Mouse (Mus musculus): ENCODE results near the gene Fiz1.
"Not testable (repeated sequence)": the region's sequence is repeated elsewhere in the genome, so short reads cannot be mapped to it uniquely, and the experiment has no call there.

Fiz1 gene

DNA sequence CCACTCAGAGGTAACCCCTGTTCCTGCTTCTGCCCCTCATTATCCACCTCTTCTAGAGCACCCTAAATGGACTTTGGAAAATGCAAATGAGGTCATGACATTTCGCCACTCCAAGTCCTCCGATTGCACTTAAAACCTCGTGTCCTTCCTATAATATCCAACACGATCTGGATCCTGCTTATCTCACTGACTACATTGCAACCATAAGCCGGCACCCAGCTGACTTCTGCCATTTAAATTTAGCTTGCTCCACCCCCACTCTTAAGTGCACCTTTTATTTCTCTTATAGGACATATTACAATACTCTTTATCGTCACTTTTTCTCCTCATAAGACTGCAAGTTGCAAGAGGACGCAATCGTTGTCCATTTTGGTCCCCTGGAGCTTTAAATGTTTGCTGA, 23.0 kb upstream of the Fiz1 start:
- no peak for ATAC-seq (ENCODE audit: low TSS enrichment)

DNA sequence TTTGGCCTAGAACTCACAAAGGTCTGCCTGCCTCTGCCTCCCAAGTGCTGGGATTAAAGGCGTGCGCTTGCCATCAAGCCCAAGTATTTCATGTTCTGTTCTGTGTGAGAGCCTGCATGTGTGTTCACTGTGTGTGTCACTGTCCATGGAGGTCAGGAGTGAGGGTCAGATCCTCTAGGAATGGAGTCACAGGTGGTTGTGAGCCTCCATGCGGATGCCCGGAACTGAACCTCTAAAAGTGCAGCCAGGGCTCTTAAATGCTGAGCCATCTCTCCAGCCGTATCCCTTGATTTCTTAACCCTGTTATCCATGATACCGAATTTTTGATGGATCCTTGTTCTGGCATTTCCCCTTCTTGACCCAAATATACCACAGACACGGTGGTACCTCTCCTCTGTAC, 22.5 kb upstream of the Fiz1 start:
- no peak for ATAC-seq (ENCODE audit: low TSS enrichment)

DNA sequence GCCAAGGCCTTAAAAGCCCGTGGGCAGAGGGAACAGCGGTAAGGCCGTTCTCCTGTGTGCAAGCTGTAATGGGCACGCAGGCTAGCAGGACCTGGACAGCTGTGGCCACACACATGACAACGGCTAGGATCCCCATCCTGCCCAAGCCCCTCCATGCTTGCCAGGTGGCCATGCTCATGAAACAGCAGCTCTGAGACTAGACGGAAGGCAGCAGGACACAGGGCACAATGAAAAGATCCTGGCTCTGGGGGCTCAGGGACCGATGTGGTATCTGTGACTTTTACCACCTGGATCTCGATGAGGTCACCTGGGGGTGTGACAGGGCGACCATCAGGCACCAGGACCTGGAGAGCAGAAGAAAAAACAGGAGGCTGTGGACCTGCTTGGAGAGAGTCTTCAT, 21.6 kb upstream of the Fiz1 start:
- ATAC-seq (ENCODE audit: low TSS enrichment), result no peak

DNA sequence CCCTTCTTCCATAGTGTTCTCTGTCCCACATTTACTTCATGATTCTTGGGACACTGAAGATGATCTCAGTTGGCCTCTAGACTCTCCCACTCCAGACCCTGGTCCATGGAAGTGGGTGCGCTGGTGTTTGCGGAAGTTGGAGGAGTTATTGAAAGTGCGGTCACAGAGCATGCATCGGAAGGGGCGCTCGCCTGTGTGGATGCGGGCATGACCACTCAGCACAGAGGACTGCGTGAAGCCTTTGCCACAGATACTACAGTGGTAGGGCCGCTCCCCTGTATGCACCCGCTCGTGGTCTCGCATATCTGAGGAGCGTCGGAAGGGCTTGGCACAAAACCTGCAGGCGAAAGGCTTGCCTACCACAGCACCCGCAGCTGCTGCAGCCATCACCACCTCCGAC, 21.1 kb upstream of the Fiz1 start:
- no peak for ATAC-seq (ENCODE audit: low TSS enrichment)

DNA sequence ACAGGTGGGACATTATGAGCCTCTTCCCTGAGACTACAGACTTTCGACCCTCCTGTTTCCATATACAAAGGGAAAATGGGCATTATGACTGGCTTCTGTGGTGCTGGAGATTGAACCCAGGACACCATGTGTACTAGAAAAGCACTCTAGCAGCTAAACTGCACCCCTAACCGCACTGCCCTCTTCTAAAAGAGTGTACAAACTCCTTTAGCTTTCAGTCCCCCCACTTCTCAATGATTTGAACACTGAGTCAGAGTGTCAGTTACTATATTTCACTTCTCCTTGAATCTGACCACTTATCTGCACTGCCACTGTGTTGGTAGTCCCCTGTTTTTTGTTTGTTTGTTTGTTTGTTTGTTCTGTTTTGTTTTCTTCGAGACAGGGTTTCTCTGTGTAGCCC, 19.3 kb upstream of the Fiz1 start, which contains the start of gene 4632433K11Rik:
Gene 4632433K11Rik, plus strand, starts transcription at position 301 of the 400 bp plus-strand sequence.
- ATAC-seq (ENCODE audit: low TSS enrichment), result no peak

DNA sequence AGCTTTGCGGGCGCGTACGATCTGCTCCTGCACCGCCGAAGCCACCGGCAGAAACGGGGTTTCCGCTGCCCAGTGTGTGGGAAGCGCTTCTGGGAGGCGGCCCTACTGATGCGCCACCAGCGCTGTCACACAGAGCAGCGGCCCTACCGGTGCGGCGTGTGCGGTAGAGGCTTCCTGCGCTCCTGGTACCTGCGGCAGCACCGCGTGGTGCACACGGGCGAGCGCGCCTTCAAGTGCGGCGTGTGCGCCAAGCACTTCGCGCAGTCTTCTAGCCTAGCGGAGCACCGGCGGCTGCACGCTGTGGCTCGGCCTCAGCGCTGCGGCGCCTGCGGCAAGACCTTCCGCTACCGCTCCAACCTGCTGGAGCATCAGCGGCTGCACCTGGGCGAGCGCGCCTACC, 17.0 kb upstream of the Fiz1 start:
- ATAC-seq (ENCODE audit: low TSS enrichment), result no peak

DNA sequence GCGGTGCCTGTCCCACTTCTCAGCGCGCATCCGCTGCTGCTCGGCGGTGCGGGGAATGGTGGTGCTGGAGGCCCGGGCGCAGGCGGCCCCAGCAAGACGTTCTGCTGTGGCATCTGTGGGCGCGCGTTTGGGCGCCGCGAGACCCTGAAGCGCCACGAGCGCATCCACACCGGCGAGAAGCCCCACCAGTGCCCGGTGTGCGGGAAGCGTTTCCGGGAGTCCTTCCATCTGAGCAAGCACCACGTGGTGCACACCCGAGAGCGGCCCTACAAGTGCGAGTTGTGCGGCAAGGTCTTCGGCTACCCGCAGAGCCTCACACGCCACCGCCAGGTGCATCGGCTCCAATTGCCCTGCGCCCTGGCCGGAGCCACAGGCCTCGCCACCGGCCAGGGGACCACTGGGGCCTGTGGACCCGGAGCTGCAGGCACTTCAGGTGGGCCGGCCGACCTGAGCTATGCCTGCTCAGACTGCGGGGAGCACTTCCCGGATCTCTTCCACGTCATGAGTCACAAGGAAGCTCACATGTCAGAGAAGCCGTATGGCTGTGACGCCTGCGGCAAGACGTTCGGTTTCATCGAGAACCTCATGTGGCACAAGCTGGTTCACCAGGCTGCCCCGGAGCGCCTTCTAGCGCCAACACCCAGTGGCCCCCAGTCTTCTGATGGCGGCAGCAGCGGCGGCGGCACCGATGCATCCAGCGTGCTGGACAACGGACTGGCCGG, 16.2 kb upstream of the Fiz1 start:
- ATAC-seq (ENCODE audit: low TSS enrichment), result no peak

DNA sequence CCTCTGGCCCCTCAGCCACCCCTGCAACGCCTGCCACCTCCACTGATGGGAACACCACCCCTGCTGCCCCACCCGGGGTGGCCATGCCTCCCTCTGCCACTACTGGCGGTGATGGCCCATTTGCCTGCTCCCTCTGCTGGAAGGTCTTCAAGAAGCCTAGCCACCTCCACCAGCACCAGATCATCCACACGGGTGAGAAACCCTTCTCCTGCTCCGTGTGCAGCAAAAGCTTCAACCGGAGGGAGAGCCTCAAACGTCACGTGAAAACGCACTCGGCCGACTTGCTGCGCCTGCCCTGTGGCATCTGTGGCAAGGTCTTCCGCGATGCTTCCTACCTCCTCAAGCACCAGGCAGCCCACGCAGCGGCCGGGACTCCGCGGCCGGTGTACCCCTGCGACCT, 15.4 kb upstream of the Fiz1 start:
- ATAC-seq (ENCODE audit: low TSS enrichment), result no peak

DNA sequence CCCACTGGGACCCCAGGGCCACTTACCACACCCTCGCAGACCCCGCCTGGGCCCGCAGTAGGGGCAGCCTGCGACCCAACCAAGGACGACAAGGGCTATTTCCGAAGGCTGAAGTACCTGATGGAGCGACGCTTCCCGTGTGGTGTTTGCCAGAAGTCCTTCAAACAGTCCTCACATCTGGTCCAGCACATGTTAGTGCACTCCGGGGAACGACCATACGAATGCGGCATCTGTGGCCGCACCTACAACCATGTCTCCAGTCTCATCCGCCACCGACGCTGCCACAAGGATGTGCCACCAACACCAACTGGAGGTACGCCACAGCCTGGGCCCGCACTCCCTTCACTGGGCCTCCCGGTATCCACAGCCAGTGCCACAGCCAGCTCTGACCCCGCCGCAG, 15.0 kb upstream of the Fiz1 start:
- ATAC-seq (ENCODE audit: low TSS enrichment), result no peak

DNA sequence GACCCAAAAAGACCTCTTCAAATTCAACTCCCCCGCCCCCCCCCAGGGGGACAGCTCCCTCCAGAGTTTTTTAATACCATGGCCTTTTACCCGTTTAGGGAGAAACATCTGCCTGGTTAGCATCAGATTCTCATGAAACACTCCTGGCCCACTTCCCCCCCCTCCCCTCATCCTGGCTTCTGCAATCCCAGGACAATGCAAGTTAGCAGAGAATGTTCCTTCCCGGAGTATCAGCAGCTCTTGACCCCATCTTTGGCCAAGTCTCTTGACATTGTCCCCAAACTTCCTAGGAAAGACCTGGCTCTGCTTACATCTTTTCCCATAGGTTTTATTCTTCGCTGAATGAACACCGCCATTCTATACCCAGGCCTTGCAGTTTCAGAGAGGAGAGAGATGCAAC, 6.7 kb upstream of the Fiz1 start:
- ATAC-seq (ENCODE audit: low TSS enrichment), result no peak

DNA sequence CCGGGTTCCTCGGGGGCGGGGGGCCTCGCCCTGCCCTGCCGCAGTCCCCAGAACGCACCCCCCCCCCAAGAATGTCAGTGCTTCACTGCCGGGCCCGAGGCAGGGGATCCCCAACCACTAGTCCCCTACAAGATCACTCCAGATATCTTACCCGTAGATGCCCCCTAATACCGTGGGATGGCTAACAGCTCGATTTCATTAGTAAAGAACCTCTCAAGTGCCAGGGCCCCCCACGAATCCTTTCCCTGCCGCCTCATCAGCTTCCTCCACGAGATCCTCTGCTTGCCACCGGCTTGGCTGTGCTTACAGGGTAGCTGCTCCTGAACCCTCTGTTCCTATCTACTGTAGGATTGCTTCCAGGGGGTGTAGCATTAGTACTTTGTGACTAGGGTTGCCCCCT, 6.2 kb upstream of the Fiz1 start:
- ATAC-seq (ENCODE audit: low TSS enrichment), result peak; percentile 2; the same call in 1 of the 2 replicates

DNA sequence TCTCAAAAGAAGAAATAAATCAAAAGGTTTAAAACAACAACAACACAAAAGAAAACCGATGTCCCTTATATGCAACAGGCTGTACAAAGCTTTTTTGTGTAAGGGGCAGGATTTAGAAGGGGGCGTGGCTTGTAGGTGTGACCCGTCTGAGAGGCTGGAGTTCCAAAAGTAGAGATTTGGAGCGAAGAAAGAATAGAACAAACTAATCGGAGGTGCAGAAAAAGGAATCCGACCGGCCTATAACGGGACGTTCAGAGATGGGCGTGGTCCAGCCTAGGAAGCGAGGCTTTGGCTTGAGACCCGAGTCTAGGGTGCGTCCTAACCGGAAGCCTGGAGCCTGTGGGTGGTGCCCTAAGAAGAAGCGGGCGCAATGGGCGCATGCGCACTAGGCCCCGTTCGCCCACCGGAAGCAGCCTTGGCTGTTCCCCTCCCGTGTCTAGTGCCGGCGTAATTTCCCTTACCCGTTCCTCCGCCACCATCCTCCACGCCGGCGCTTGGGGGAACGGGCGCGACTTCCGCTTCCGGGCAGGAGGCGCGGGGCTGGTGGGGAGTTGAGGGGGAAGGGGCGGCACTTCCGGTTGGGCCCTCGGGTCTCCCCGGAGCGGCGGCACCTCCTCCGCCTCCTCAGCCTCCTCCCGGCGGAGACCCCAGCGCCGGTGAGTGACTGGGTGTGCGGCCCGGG, 5.6 kb upstream of the Fiz1 start, which contains the start of the genes Zfp865 and Ccdc106:
Gene Zfp865, plus strand, starts transcription at position 377 of the 682 bp plus-strand sequence.
Gene Ccdc106, plus strand, starts transcription at position 554 of the 682 bp plus-strand sequence.
- ATAC-seq (ENCODE audit: low TSS enrichment), result peak; percentile 92

DNA sequence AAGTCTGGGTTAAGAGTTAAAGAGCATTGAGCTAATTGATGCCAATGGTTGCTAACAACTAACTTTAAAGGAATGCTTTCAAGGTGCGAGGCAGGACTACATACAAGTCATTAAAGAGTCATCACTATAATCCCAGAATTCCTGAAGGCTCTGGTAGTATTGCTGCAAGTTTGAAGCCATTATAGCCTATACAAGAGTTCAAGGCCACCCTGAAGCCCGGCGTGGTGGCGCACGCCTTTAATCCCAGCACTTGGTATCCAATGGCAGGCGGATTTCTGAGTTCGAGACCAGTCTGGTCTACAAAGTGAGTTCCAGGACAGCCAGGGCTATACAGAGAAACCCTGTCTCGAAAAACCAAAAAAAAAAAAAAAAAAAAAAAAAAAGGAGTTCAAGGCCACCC, 5.1 kb upstream of the Fiz1 start:
- ATAC-seq (ENCODE audit: low TSS enrichment), result not testable (repeated sequence)

DNA sequence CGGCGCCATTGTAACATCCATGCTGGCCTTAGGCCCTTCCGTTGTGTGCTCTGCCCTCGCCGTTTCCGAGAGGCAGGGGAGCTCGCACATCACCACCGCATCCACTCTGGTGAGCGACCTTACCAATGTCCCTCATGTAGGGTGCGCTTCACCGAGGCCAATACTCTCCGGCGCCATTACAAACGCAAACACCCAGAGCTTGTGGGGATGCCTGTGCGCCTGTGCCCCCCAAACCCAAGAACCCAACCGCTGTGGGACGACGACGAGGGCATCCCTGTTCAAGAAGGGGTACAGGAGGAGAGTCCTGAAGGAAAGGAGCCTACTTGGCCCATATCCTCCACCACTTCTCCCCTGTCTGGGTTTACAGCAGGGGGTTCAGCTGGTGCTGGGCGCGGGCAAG, 3.4 kb upstream of the Fiz1 start:
- no peak for ATAC-seq (ENCODE audit: low TSS enrichment)

DNA sequence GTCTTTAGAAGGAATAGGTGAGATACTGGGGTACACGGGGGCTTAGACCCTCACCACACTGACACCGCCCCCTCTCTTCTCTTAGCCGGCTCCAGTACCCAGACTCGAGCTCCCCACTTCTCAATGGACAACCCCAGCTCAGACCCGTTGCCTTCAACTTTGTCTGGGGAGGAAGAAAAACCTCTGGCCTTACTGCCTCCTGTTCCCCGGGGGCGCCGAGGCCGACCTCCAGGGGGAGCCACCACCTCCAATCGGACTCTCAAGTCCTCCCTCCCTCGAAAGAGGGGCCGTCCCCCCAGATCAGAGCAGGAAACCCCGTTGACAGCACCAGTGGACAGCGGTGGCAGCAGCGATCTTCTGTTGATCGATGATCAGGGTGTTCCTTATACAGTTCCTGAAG, 2.9 kb upstream of the Fiz1 start:
- no peak for ATAC-seq (ENCODE audit: low TSS enrichment)

DNA sequence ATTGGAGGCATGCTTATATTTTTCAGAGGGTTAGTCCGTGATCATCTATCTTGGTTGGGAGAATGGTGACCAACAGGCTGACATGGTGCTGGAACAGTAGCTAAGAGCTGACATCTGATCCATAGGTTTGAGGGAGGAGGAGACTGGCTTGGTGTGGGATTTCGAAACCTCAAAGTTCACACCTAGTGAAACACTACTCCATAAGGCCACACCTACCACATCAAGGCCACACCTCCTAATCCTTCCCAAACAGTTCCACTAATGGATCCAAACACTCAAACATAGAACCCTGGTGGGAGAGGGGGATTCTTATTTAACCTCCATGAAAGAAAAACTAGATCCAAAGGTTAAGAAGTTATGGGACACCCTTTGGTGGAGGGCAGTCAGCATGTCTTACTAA, 2.4 kb upstream of the Fiz1 start:
- ATAC-seq (ENCODE audit: low TSS enrichment), result no peak

DNA sequence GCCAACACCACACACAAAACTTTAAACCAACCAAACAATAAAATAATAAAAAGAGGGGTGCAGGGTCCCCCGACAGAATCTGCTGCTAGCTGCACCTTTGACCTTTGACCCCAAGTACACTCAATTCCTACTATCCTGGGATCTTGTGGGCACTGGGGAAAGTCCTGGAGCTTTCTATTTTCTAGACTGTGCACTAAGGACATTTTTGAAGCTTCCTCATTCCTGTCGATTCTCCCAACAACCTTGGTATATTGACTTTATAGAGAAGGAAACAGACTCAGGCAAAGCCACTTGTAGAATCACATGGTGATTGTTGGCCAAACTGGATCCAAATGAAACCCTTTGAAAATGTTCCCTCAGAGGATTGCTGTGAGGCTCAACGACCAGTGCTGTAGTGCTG, 1.6 kb upstream of the Fiz1 start:
- ATAC-seq (ENCODE audit: low TSS enrichment), result no peak

DNA sequence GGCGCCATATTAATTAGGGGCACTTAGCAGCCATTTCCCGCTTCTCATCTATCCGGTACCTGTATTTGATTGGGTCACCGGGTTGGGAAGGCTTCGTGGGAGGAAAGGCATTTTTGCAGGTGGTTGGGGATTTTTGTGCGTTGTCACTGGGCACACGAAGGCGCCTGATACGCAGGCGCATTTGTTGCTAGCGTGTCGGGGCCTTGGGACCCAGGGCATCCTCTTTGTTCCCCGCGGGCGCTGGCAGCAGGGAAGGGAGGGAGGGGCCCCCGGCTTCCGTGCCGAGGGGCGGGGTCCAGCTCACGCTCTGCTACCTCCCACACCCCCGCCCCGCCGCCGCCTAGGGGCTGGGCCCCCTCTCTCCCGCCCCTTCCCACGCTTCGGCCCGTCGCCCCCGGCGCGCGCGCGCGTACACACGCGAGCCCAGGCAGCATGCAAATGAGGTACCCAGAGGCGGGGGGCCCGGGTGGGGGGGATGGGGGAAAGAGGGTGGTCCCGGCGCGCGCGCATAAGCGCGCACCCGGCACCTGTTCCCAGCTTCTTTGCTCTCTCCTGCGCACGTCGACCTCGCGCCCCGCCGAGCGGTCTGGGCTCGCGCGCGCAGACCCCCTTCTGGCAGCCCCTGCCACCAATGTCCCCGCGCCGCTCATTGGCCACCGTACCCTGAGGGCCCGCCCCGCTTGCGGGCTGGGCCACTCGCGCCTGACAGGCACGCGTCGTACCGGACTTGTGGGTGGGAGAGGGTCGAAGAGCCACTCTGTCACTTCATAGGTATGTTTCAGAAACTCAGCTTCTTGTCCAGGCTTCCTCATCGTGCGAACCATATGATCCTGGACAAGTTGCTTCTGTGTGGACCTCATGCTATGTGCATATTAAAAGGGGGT, 863 bp upstream of the Fiz1 start, which contains the start of gene Gm44973:
Gene Gm44973, plus strand, starts transcription at position 379 of the 884 bp plus-strand sequence.
- peak; percentile 67 for ATAC-seq (ENCODE audit: low TSS enrichment)

DNA sequence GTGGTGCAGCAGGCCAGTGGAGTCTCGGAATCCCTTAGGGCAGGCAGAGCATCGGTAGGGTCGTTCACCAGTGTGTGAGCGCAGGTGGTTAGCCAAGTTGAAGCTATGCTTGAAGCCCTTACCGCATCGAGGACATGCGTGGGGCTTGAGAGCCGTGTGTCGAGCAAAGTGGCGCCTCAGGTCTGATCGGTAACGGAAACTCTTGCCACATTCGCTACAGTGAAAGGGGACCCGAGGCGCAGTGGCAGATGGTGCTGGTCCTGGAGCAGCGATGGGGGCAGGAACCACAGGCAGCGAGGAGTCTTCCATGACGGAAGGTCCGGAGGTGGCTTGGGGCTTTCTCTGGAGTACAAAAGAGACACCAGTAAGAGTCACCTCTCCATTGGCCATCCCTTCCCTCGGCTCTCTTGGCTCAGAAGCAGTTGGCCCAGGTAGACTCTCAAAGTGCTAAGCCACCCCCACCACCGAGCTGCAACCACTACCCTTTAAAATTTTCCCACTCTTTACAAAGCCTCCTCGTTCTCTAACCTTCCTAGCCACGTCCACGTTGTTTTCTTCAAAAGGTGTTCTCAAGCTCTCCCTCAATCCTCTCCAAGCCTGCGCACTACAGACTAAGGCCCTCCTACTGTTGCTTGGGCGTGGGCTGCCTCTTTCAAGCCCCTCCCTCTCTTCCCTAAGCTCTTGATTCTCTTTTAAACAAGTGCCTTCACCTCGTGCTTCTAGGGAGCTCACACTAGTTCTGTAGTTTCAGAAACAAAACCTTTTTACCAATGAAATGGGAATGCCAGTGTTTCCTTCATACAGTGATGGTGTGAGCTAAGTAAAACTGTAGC, 1.6 kb downstream of the Fiz1 start:
- no peak for ATAC-seq (ENCODE audit: low TSS enrichment)

DNA sequence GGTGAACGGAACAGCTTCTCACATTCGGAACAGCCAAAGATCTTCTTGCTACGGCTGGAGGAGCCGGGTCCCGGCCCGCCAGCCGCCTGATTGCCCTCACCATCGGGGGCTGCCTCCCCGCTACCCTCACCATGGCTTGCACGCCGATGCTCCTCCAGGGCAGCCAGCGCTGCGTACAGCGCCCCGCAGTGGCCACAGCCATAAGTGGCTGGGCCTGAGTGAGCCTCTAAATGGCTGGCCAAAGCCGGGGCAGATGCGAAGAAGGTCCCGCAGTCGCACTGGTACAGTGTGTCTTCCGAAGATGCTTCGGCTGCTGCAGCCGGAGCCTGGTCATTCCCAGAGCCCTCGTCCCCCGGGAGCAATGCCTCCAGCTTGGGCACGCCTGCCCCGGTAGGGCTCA, 6.3 kb downstream of the Fiz1 start:
- no peak for ATAC-seq (ENCODE audit: low TSS enrichment)

DNA sequence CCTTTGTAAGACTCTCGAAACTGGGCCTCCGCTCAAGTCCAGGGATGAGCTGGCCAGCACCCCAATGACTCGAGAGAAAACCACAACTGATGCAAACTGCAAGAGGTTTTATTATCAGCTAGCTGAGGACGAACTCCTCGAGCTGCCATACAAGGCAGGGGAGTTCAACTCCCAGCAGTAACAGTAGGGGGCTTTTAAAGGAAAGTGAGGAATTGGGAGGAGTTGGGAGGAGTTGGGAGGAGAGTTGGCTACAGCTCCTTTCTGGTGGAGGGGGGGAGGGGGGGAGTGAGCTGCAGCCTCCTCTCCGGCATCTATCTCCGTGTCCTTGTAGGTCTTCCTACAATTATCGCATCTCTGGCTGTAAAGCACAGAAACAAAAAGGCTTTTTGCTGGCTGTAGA, 11.6 kb downstream of the Fiz1 start:
- not testable (repeated sequence) for ATAC-seq (ENCODE audit: low TSS enrichment)
